Mouse (Mus musculus): ENCODE measurements at regions not wholly inside any gene's neighbourhood (a gene's known extent, or its start where the extent isn't known, plus 50 kb on each side); places are given as distances from the start of the nearest gene placed in this dataset.

GRCm38 (mm10) chr14:13037426-13037825 is 214.5 kb upstream of the Cadps start:
- TF ChIP-seq CTCF (IDR thresholded peaks at IDR 0.05) (no peak), POLR2A (IDR thresholded peaks at IDR 0.05; ENCODE audit: insufficient read depth, low read depth, low read length) (no peak)
